Mouse (Mus musculus) limb, embryonic 13.5 days (tissue): ENCODE results near the gene Lrch1. TPM values are rescaled to one million over a fixed set of nuclear protein-coding genes. Genes with fewer than 3 reads are reported as not detected.

Experiments used
- ATAC-seq: fragments of 200-750 bp; cut with Nextera tagmentation; 2 replicates; pipeline ENCODE4 v1.8.0; 2017; ENCODE audit warnings: low read depth, moderate number of reproducible peaks, moderate TSS enrichment; ENCODE audit not compliant: low FRiP score
- H3K27ac ChIP-seq: fragments of 300-500 bp; sonication (generic); 2 replicates; pipeline ENCODE4 v1.5.1; 2015; ENCODE audit warnings: inconsistent platforms, mild to moderate bottlenecking, moderate library complexity
- H3K27me3 ChIP-seq: fragments of 300-500 bp; sonication (generic); 2 replicates; pipeline ENCODE4 v1.6.1; 2015; ENCODE audit warnings: mild to moderate bottlenecking, inconsistent platforms
- H3K36me3 ChIP-seq: fragments of 300-500 bp; sonication (generic); 2 replicates; pipeline ENCODE4 v1.6.1; 2015; ENCODE audit warnings: inconsistent platforms, mild to moderate bottlenecking, moderate library complexity
- H3K4me1 ChIP-seq: fragments of 300-500 bp; sonication (generic); 2 replicates; pipeline ENCODE4 v1.6.1; 2015; ENCODE audit warnings: inconsistent platforms
- H3K4me2 ChIP-seq: fragments of 300-500 bp; sonication (generic); replicated peaks from 2 replicates; pipeline ENCODE4 v1.6.1; 2015; ENCODE audit warnings: inconsistent platforms, mild to moderate bottlenecking, moderate library complexity
- H3K4me3 ChIP-seq: fragments of 300-500 bp; sonication (generic); 2 replicates; pipeline ENCODE4 v1.5.1; 2015; ENCODE audit warnings: moderate library complexity, mild to moderate bottlenecking, inconsistent platforms
- H3K9ac ChIP-seq: fragments of 300-500 bp; sonication (generic); 2 replicates; pipeline ENCODE4 v1.6.1; 2015; ENCODE audit warnings: mild to moderate bottlenecking, inconsistent platforms
- H3K9me3 ChIP-seq: fragments of 300-500 bp; sonication (generic); 2 replicates; pipeline ENCODE4 v1.6.1; 2016; ENCODE audit warnings: inconsistent platforms
- WGBS: fragments of 180-500 bp; shearing (Covaris S2); methylation state at CpG from one replicate; pipeline ENCODE4 v1.1.7; 2015; 5-methylcytosine and 5-hydroxymethylcytosine counted together
- polyA plus RNA-seq: library from polyadenylated mRNA; unstranded; fragments of >200 nt; fragmentation: Nextera tagmentation; extraction: Ambion mirVana; gene quantifications from 2 replicates; pipeline ENCODE4 v1.2.1, GENCODE M21; 2015

The Lrch1 gene
- polyA plus RNA-seq, 1 experiment from 2014 or later: 14.6 TPM

GRCm38 (mm10) chr14:74767892-74768291 is 179.8 kb downstream of the Lrch1 start:
- WGBS: 78% methylated on average over 1 of the region's 1 CpGs

GRCm38 (mm10) chr14:74764191-74764918 is 183.3 kb downstream of the Lrch1 start:
- H3K27ac ChIP-seq: no peak overlapping the region
- H3K4me2 ChIP-seq: no peak overlapping the region
- H3K4me1 ChIP-seq: no peaks in the 10 kb centered on the region
- no peak overlapping the region for H3K4me3 ChIP-seq
- 0 out of 2 replicates have a peak, but pooled peaks cover 2% of the 10 kb centered on the region for H3K9me3 ChIP-seq
- 57% methylated on average over 10 of the region's 10 CpGs for WGBS
- no peak for ATAC-seq
- H3K36me3 ChIP-seq: peaks cover 21% of the 10 kb centered on the region
- no peak overlapping the region for H3K9ac ChIP-seq
- no peaks in the 10 kb centered on the region for H3K27me3 ChIP-seq

More at GRCm38 (mm10) chr14:74767892-74768291, 179.8 kb downstream of the Lrch1 start:
- Histone ChIP-seq H3K4me2 (no peak overlapping the region), H3K4me1 (no peaks in the 10 kb centered on the region), H3K27me3 (no peaks in the 10 kb centered on the region), H3K9ac (no peak overlapping the region), H3K27ac (no peak overlapping the region), H3K9me3 (peaks cover 9% of the 10 kb centered on the region), H3K36me3 (peaks cover 44% of the 10 kb centered on the region), H3K4me3 (no peak overlapping the region)
- no peak for ATAC-seq

- Histone ChIP-seq H3K4me2 (no peak overlapping the region), H3K9me3 (no peaks in the 10 kb centered on the region), H3K27me3 (no peaks in the 10 kb centered on the region), H3K36me3 (peaks cover 63% of the 10 kb centered on the region), H3K4me1 (peaks cover 8% of the 10 kb centered on the region), H3K4me3 (no peak overlapping the region), H3K9ac (no peak overlapping the region), H3K27ac (no peak overlapping the region)
- WGBS: 97% methylated on average over 6 of the region's 6 CpGs
- no peak for ATAC-seq
These were observed 210.8 kb downstream of the Lrch1 start for GRCm38 (mm10) chr14:74736850-74737249.

GRCm38 (mm10) chr14:74735471-74735870 is 212.2 kb downstream of the Lrch1 start:
- Histone ChIP-seq H3K4me3 (no peak overlapping the region), H3K27ac (no peak overlapping the region), H3K4me1 (peaks cover 8% of the 10 kb centered on the region), H3K36me3 (peaks cover 50% of the 10 kb centered on the region), H3K9me3 (no peaks in the 10 kb centered on the region), H3K9ac (no peak overlapping the region), H3K27me3 (no peaks in the 10 kb centered on the region), H3K4me2 (no peak overlapping the region)
- WGBS: 80% methylated on average over 6 of the region's 6 CpGs
- no peak for ATAC-seq

GRCm38 (mm10) chr14:74733397-74733796 is 214.3 kb downstream of the Lrch1 start:
- WGBS: 81% methylated on average over 2 of the region's 2 CpGs
- Histone ChIP-seq H3K27ac (no peak overlapping the region), H3K27me3 (no peaks in the 10 kb centered on the region), H3K4me2 (peak overlapping the region; percentile 68), H3K4me1 (peaks cover 8% of the 10 kb centered on the region), H3K9me3 (no peaks in the 10 kb centered on the region), H3K9ac (no peak overlapping the region; the same call in 1 of the 2 replicates), H3K36me3 (peaks cover 30% of the 10 kb centered on the region), H3K4me3 (peak overlapping the region; percentile 66)
- ATAC-seq: no peak

GRCm38 (mm10) chr14:74732079-74732783 is 215.4 kb downstream of the Lrch1 start, which contains the start of gene Esd:
TSS of gene Esd (plus strand) at chr14:74732297.
- under 1% methylated on average over 53 of the region's 53 CpGs for WGBS
- H3K27me3 ChIP-seq: no peaks in the 10 kb centered on the region
- H3K9ac ChIP-seq: peak within 1 kb of the TSS; percentile 85
- H3K4me2 ChIP-seq: peak within 1 kb of the TSS; percentile 68
- H3K36me3 ChIP-seq: peaks cover 20% of the 10 kb centered on the region
- H3K4me3 ChIP-seq: peak within 1 kb of the TSS; percentile 66
- H3K27ac ChIP-seq: peak within 1 kb of the TSS; percentile 81
- peaks cover 8% of the 10 kb centered on the region for H3K4me1 ChIP-seq
- no peaks in the 10 kb centered on the region for H3K9me3 ChIP-seq
- peak; percentile 98 for ATAC-seq

- Histone ChIP-seq H3K27me3 (no peaks in the 10 kb centered on the region), H3K9me3 (no peaks in the 10 kb centered on the region), H3K4me2 (peak overlapping the region; percentile 68), H3K36me3 (peaks cover 12% of the 10 kb centered on the region), H3K4me3 (peak overlapping the region; percentile 66), H3K4me1 (peaks cover 8% of the 10 kb centered on the region), H3K9ac (peak overlapping the region; percentile 46; the same call in 1 of the 2 replicates), H3K27ac (peak overlapping the region; percentile 16; the same call in 1 of the 2 replicates)
- ATAC-seq: no peak
- WGBS: 27% methylated on average over 9 of the region's 9 CpGs
These were observed 216.2 kb downstream of the Lrch1 start for GRCm38 (mm10) chr14:74731221-74732078.

- H3K9ac ChIP-seq: no peak overlapping the region
- no peak for ATAC-seq
- H3K4me1 ChIP-seq: no peaks in the 10 kb centered on the region
- H3K27ac ChIP-seq: no peak overlapping the region
- H3K9me3 ChIP-seq: no peaks in the 10 kb centered on the region
- no peaks in the 10 kb centered on the region for H3K27me3 ChIP-seq
- WGBS: 75% methylated on average over 3 of the region's 3 CpGs
- no peaks in the 10 kb centered on the region for H3K36me3 ChIP-seq
- no peak overlapping the region for H3K4me2 ChIP-seq
- no peak overlapping the region for H3K4me3 ChIP-seq
These were observed 224.1 kb downstream of the Lrch1 start for GRCm38 (mm10) chr14:74723541-74723940.

- ATAC-seq: no peak
- Histone ChIP-seq H3K4me2 (no peak overlapping the region), H3K27me3 (no peaks in the 10 kb centered on the region), H3K9me3 (no peaks in the 10 kb centered on the region), H3K4me3 (no peak overlapping the region), H3K9ac (no peak overlapping the region), H3K36me3 (no peaks in the 10 kb centered on the region), H3K27ac (no peak overlapping the region), H3K4me1 (peaks cover under 1% of the 10 kb centered on the region; the same call in 1 of the 2 replicates)
- WGBS: 26% methylated on average over 3 of the region's 3 CpGs
These were observed 238.6 kb downstream of the Lrch1 start for GRCm38 (mm10) chr14:74709054-74709453.
